Mouse (Mus musculus): ENCODE results near the gene Ganc.

GRCm38 (mm10) chr2:120403986-120404822 lies 508 bp downstream of the Ganc start, which contains the start of gene Tmem87a:
- TF ChIP-seq CTCF (IDR thresholded peaks at IDR 0.05; ENCODE audit: low read depth) (no peak), EP300 (IDR thresholded peaks at IDR 0.05; ENCODE audit: low read depth) (peak; percentile 33; the same call in 1 of the 2 replicates)
